Mouse (Mus musculus): Measurements from ENCODE around the gene Akirin1. TPM values are rescaled to one million over a fixed set of nuclear protein-coding genes. Genes with fewer than 3 reads are reported as not detected.

Gene Akirin1
- total RNA-seq, 2 experiments from 2014 or later, result 58.8 to 62.2 TPM

- no peak for DNase-seq (ENCODE audit: low spot score in 2 of 2)
Observed at GRCm38 (mm10) chr4:123732163-123732910, 17.8 kb downstream of the Akirin1 start.

GRCm38 (mm10) chr4:123721761-123722160 is 28.4 kb downstream of the Akirin1 start:
- DNase-seq (ENCODE audit: low spot score in 2 of 2), result no peak

DNA sequence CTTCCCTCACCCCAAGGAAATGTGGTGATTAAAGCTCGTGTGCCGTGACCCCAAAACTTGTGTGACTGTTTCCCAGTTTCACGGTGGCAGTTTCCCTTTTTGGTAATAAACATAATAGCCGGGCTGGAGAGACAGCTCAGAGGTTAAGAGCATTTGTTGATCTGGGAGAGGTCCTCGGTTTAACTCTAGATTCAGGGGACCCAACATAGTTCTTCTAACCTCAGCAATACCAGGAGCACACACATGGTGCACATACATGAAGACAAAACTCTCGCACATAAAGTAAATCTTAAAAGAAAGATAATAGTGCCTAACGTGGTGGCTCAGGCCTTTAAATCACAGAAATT is 31.7 kb downstream of the Akirin1 start:
- no peak for DNase-seq (ENCODE audit: low spot score in 2 of 2)

- DNase-seq (ENCODE audit: low spot score in 2 of 2), result peak; percentile 93 to 97
Observed at GRCm38 (mm10) chr4:123717574-123718433, 32.3 kb downstream of the Akirin1 start, which contains the start of gene Ndufs5. Gene Ndufs5 (minus strand): TSS chr4:123718202.

DNA sequence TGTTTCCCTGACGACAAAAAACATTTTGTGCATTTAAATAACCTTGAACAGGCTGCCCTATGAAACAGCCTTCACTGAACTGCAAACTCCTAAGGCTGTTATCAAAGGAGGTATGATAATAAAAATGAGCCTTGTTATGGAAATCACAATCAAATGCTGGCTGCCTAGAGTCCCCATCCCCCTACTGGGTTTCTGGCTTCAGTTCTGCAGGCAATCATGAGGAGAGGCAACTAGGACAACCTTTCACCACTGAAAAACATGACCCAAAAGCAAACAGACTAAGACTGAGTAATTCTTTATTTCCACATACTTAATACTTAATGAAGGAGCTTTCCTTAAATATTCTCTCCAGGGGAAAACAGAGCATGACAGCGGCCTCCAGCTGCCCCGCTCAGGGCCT is 37.7 kb downstream of the Akirin1 start:
- DNase-seq (ENCODE audit: low spot score in 2 of 2), result no peak

GRCm38 (mm10) chr4:123707340-123707739 is 42.8 kb downstream of the Akirin1 start:
- DNase-seq (ENCODE audit: low spot score in 2 of 2), result no peak

- no peak for DNase-seq (ENCODE audit: low spot score in 2 of 2)
Observed at GRCm38 (mm10) chr4:123705340-123705739, 44.8 kb downstream of the Akirin1 start.

GRCm38 (mm10) chr4:123693384-123693783 is 56.8 kb downstream of the Akirin1 start:
- DNase-seq (ENCODE audit: low spot score in 2 of 2), result no peak

- no peak for DNase-seq (ENCODE audit: low spot score in 2 of 2)
Observed at GRCm38 (mm10) chr4:123692071-123692470, 58.1 kb downstream of the Akirin1 start.

DNA sequence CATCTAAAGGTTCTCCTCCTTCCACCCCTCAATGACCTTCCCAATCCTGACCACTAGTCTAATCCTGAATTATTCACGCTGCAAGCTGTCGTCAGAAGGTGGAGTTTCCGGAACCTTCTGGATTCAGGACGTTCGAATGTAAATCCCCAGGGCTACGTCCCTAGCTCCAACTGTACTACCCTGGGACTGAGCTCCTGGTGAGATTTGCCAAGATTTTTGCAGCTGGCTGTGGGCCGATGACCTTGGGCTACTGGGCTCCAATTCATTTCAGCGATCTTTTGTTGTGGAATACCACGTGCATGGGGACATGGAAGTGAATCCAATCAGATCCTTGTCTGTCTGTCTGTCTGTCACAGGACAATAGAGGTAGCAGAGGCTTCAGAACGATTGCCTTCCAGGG is 59.8 kb downstream of the Akirin1 start:
- no peak for DNase-seq (ENCODE audit: low spot score in 2 of 2)

DNA sequence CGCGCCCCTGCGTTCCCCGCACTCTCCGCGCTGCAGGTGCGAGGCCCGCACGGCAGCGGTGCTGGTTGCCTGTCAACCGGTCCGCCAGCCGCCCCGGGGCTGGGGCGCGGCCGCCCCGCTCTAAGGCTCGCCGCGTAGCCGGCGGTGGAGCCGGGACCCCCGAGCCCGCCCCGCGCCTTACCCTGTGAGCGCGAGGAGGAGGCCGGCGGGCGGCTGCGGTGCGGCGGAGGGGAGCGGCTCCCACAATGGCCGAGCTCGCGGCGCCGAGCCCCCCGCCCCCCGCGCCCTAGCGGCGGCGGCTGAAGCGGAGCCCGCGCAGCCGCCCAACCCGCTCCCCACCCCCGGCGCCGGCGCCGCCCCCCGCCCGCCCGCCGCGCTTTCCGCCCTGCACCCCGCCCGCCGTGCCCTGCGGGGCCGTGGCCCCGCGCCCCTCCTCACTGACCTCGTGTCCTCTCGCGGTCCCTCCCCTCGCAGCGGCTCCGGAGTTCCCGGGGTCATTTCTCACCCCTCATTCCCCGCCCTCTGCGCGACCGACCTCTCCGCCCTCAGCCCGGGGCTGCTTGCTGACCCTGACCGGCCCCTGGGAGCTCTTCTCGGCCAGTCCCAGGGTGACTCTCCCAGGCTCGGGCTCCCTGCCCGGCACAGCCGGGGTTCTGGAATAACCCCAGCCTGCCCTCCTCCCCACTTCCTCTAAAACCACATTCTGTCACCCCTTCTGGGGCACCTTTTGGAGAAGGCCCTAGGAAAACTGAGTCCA is 62.9 kb downstream of the Akirin1 start:
- DNase-seq (ENCODE audit: low spot score in 2 of 2), result peak in 1 of 2 experiments; percentile 46

- DNase-seq (ENCODE audit: low spot score in 2 of 2), result peak in 1 of 2 experiments; percentile 42
Observed at GRCm38 (mm10) chr4:123686368-123687024, 63.6 kb downstream of the Akirin1 start.

DNA sequence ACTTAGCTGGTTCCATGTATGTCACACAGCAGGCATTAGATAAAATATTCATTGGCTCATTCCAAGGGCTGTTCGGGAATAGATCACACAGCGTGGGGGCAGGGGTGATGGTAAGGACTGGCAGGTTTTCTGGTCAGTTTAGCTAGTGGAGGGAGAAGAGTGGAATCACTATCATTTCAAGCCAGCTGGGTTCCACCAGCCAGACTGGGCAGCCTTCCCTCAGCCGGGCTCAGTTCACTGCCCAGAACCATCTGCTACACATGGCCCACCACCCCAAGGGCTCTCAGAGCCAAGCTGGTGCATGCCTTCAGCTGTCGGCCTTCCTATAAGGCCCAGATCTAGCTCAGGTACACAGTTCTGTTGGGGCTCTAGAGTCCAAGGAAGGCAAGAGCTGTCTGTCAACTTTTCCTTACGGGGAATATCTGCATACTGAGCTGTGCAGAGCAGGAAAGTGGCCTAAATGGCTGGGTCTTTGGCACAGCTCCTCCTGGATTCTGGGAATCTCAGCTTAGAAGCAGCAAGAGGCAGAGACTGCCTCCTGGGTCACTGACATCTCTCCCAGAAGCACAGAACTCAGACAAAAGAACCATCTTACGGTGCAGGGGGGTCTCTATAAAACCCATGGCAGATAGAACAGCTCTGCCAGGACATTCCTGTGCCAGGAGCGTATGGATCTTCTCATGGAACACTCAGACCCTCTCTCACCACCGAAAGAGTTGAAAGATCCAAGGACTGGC is 64.5 kb downstream of the Akirin1 start:
- peak in 1 of 2 experiments; percentile 57 for DNase-seq (ENCODE audit: low spot score in 2 of 2)

DNA sequence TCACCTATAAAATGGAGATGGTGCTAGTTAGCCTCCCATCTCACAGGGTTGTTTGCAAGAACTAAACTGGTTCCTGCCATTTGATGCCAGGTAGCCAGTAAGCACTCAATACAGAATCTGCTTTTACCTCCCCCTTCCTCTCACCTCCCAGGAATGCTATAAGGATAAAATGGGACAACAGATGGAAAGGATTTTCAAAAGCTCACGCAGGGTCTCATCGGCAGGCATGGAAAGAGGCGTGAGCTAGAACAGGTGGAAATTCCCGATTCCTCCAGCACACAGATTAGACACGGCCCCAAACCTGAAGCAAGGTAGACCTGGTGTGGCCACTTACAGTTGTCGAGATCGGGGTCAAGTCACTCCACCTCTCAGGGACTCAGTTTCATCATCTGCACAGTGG is 65.1 kb downstream of the Akirin1 start:
- no peak for DNase-seq (ENCODE audit: low spot score in 2 of 2)

Other genes starting within 250 kb of the Akirin1 start
- gene Macf1, start 66.0 kb downstream of the Akirin1 start, total RNA-seq (2021), result 100 to 1,000 TPM; 226 to 248 TPM
- gene Ndufs5, start 32.1 kb downstream of the Akirin1 start, total RNA-seq (2021), result 100 to 1,000 TPM; 178 to 208 TPM
- 1 to 10 TPM; 1.7 TPM for gene Rhbdl2, start 37.5 kb upstream of the Akirin1 start, total RNA-seq (2021)
- gene 4933427I04Rik, start 109.3 kb upstream of the Akirin1 start, total RNA-seq (2021), result not detected
- gene Mycbp, start 154.5 kb upstream of the Akirin1 start, total RNA-seq (2021), result 10 to 100 TPM; 11.8 to 12.6 TPM
- gene Rragc, start 167.1 kb upstream of the Akirin1 start, total RNA-seq (2021), result 10 to 100 TPM; 51.5 TPM
- gene 4930535I16Rik, start 167.7 kb upstream of the Akirin1 start, total RNA-seq (2021), result not detected

Measured in layer of hippocampus, postnatal 14 days (tissue).